Mouse (Mus musculus) kidney, postnatal 36 days (tissue): ENCODE measurements around the gene Meis2.
A peak's percentile ranks its signal among the peaks of the same experiment; 100 is the strongest.

Source experiments
- DNase-seq, 2 experiments: peaks; one replicate each; pipeline ENCODE4 v3.0.0; 2021 to 2022; ENCODE audit warnings: mixed read lengths in 2 of 2

Meis2 gene

GRCm38 (mm10) chr2:115893113-115893512 lies 172.5 kb downstream of the Meis2 start:
- no peak for DNase-seq

- DNase-seq: no peak
These were observed 174.9 kb downstream of the Meis2 start for GRCm38 (mm10) chr2:115890715-115891114.

- DNase-seq: no peak
These were observed 175.6 kb downstream of the Meis2 start for GRCm38 (mm10) chr2:115890030-115890429.

GRCm38 (mm10) chr2:115889212-115889611 lies 176.4 kb downstream of the Meis2 start:
- DNase-seq: no peak

GRCm38 (mm10) chr2:115888336-115889077 lies 177.1 kb downstream of the Meis2 start:
- peak in 1 of 2 experiments; percentile 21 for DNase-seq

GRCm38 (mm10) chr2:115887631-115888030 lies 178.0 kb downstream of the Meis2 start:
- DNase-seq: no peak

GRCm38 (mm10) chr2:115884184-115884583 lies 181.5 kb downstream of the Meis2 start:
- no peak for DNase-seq

- no peak for DNase-seq
These were observed 182.1 kb downstream of the Meis2 start for GRCm38 (mm10) chr2:115883520-115883919.

- no peak for DNase-seq
These were observed 189.7 kb downstream of the Meis2 start for GRCm38 (mm10) chr2:115875802-115876531.

- peak; percentile 40 to 61 for DNase-seq
These were observed 192.8 kb downstream of the Meis2 start for GRCm38 (mm10) chr2:115872851-115873250.

GRCm38 (mm10) chr2:115869966-115870365 lies 195.7 kb downstream of the Meis2 start:
- DNase-seq: no peak

- DNase-seq: peak in 1 of 2 experiments; percentile 56
These were observed 204.9 kb downstream of the Meis2 start for GRCm38 (mm10) chr2:115860600-115861347.

GRCm38 (mm10) chr2:115860141-115860480 lies 205.5 kb downstream of the Meis2 start:
- peak; percentile 55 to 68 for DNase-seq

GRCm38 (mm10) chr2:115859371-115860140 lies 206.1 kb downstream of the Meis2 start:
- DNase-seq: peak; percentile 62 to 63

- no peak for DNase-seq
These were observed 206.7 kb downstream of the Meis2 start for GRCm38 (mm10) chr2:115858927-115859326.

GRCm38 (mm10) chr2:115858246-115858645 lies 207.4 kb downstream of the Meis2 start:
- DNase-seq: no peak

GRCm38 (mm10) chr2:115857123-115858080 lies 208.2 kb downstream of the Meis2 start:
- no peak for DNase-seq

GRCm38 (mm10) chr2:115856401-115857073 lies 209.1 kb downstream of the Meis2 start:
- no peak for DNase-seq

GRCm38 (mm10) chr2:115855511-115856400 lies 209.9 kb downstream of the Meis2 start:
- DNase-seq: peak; percentile 89 to 94

- DNase-seq: peak in 1 of 2 experiments; percentile 50
These were observed 210.8 kb downstream of the Meis2 start for GRCm38 (mm10) chr2:115854828-115855311.
